Mouse (Mus musculus): ENCODE data around the gene Jakmip3. TPM values are rescaled to one million over a fixed set of nuclear protein-coding genes. Genes with fewer than 3 reads are reported as not detected.

Gene Jakmip3
- total RNA-seq, 1 experiment: 0.09 TPM

DNA sequence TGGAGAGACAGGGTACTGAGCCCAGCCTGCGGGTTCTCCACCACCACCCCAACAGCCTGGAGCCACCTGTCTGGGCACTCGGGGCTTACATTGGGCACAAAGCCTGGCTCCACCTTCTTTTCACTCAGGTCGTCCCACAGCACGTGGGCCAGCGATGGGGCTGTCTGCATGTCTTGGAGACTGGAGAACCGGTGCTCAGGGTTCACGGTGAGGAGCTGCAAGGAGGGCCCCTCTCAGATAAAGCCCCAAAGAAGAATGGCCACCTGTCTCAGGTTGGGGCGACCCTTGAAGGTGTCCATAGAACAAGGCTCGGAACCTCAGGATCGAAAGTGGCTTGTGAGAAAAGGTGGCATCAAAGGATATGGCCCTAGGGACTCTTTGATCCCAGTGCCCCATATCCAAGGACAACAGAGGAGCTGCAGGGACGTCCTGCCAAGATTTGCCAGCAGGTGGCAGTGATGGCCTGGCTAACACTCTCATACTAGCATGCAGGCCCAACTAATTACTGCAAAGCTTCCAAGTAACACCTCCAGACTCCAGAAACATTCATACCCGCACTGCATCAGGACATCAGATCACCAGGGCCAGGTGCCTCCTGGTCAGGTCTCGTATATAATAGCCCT, 178.7 kb downstream of the Jakmip3 start:
- no peaks in the 10 kb centered on the region for H3K4me1 ChIP-seq (ENCODE audit: control insufficient read depth in 2 of 2, insufficient read depth in 2 of 2, low read length in 2 of 2, poor library complexity in 1 of 2)
- no peak for TF ChIP-seq ZNF384 (IDR thresholded peaks at IDR 0.05; ENCODE audit: low read depth, low read length)
- peak; percentile 89; the same call in 1 of the 2 replicates for TF ChIP-seq ZC3H11A (IDR thresholded peaks at IDR 0.05; ENCODE audit: borderline replicate concordance, low read depth, low read length)
- TF ChIP-seq MAFK (IDR thresholded peaks at IDR 0.05; ENCODE audit: insufficient read depth, low read depth, low read length): no peak
- no peak for TF ChIP-seq CHD2 (IDR thresholded peaks at IDR 0.05; ENCODE audit: low read depth, low read length)
- no peak for TF ChIP-seq HCFC1 (IDR thresholded peaks at IDR 0.05; ENCODE audit: borderline replicate concordance, insufficient read depth, low read length)
- no peaks in the 10 kb centered on the region for H3K9me3 ChIP-seq (ENCODE audit: control insufficient read depth, insufficient read depth, low read depth, low read length)
- peak; percentile 54 for DNase-seq (ENCODE audit: low read depth, low spot score)
- H3K9ac ChIP-seq (ENCODE audit: insufficient read depth, low read depth, low read length, poor library complexity, severe bottlenecking): no peak overlapping the region
- no peak overlapping the region for H3K27ac ChIP-seq (ENCODE audit: insufficient read depth, low read depth, low read length, poor library complexity, severe bottlenecking)
- H3K36me3 ChIP-seq (ENCODE audit: control insufficient read depth, insufficient read depth, low read length, poor library complexity, severe bottlenecking): no peaks in the 10 kb centered on the region
- H3K4me3 ChIP-seq (ENCODE audit: insufficient read depth in 1 of 2, low read depth in 1 of 2, low read length in 2 of 2, poor library complexity in 1 of 2, severe bottlenecking in 1 of 2): no peak overlapping the region
- in situ Hi-C loops (cut with MboI; ENCODE audit: low sequenced_read_pairs in 2 of 2, unreplicated experiment in 2 of 2): loop anchor here in 1 of 2 experiments (10.0 kb wide), 1 partner anchor 76 kb away; no protein-coding TSS in a partner anchor

GRCm38 (mm10) chr7:139119775-139120153, 179.2 kb downstream of the Jakmip3 start:
- Histone ChIP-seq H3K9me3 (ENCODE audit: control insufficient read depth, insufficient read depth, low read depth, low read length) (no peaks in the 10 kb centered on the region), H3K36me3 (ENCODE audit: control insufficient read depth, insufficient read depth, low read length, poor library complexity, severe bottlenecking) (no peaks in the 10 kb centered on the region), H3K27ac (ENCODE audit: insufficient read depth, low read depth, low read length, poor library complexity, severe bottlenecking) (no peak overlapping the region), H3K9ac (ENCODE audit: insufficient read depth, low read depth, low read length, poor library complexity, severe bottlenecking) (no peak overlapping the region), H3K4me3 (ENCODE audit: insufficient read depth in 1 of 2, low read depth in 1 of 2, low read length in 2 of 2, poor library complexity in 1 of 2, severe bottlenecking in 1 of 2) (no peak overlapping the region), H3K4me1 (ENCODE audit: control insufficient read depth in 2 of 2, insufficient read depth in 2 of 2, low read length in 2 of 2, poor library complexity in 1 of 2) (no peaks in the 10 kb centered on the region)
- TF ChIP-seq ZNF384 (IDR thresholded peaks at IDR 0.05; ENCODE audit: low read depth, low read length) (no peak), ZC3H11A (IDR thresholded peaks at IDR 0.05; ENCODE audit: borderline replicate concordance, low read depth, low read length) (no peak), HCFC1 (IDR thresholded peaks at IDR 0.05; ENCODE audit: borderline replicate concordance, insufficient read depth, low read length) (no peak), MAFK (IDR thresholded peaks at IDR 0.05; ENCODE audit: insufficient read depth, low read depth, low read length) (no peak), CHD2 (IDR thresholded peaks at IDR 0.05; ENCODE audit: low read depth, low read length) (no peak)
- DNase-seq (ENCODE audit: low read depth, low spot score): no peak
- in situ Hi-C loops (cut with MboI; ENCODE audit: low sequenced_read_pairs in 2 of 2, unreplicated experiment in 2 of 2): loop anchor here in 1 of 2 experiments (10.0 kb wide), 1 partner anchor 75 kb away; no protein-coding TSS in a partner anchor

GRCm38 (mm10) chr7:139125881-139126280, 185.4 kb downstream of the Jakmip3 start:
- H3K4me1 ChIP-seq (ENCODE audit: control insufficient read depth in 2 of 2, insufficient read depth in 2 of 2, low read length in 2 of 2, poor library complexity in 1 of 2): no peaks in the 10 kb centered on the region
- in situ Hi-C loops (cut with MboI; ENCODE audit: low sequenced_read_pairs in 2 of 2, unreplicated experiment in 2 of 2): no loop called here

GRCm38 (mm10) chr7:139126549-139126948, 186.0 kb downstream of the Jakmip3 start:
- in situ Hi-C loops (cut with MboI; ENCODE audit: low sequenced_read_pairs in 2 of 2, unreplicated experiment in 2 of 2): no loop called here
- H3K27ac ChIP-seq (ENCODE audit: insufficient read depth, low read depth, low read length, poor library complexity, severe bottlenecking): no peak overlapping the region
- H3K9ac ChIP-seq (ENCODE audit: insufficient read depth, low read depth, low read length, poor library complexity, severe bottlenecking): no peak overlapping the region
- no peaks in the 10 kb centered on the region for H3K36me3 ChIP-seq (ENCODE audit: control insufficient read depth, insufficient read depth, low read length, poor library complexity, severe bottlenecking)
- H3K4me3 ChIP-seq (ENCODE audit: insufficient read depth in 1 of 2, low read depth in 1 of 2, low read length in 2 of 2, poor library complexity in 1 of 2, severe bottlenecking in 1 of 2): no peak overlapping the region
- no peaks in the 10 kb centered on the region for H3K9me3 ChIP-seq (ENCODE audit: control insufficient read depth, insufficient read depth, low read depth, low read length)
- H3K4me1 ChIP-seq (ENCODE audit: control insufficient read depth in 2 of 2, insufficient read depth in 2 of 2, low read length in 2 of 2, poor library complexity in 1 of 2): no peaks in the 10 kb centered on the region
- TF ChIP-seq ZNF384 (IDR thresholded peaks at IDR 0.05; ENCODE audit: low read depth, low read length) (no peak), CHD2 (IDR thresholded peaks at IDR 0.05; ENCODE audit: low read depth, low read length) (no peak), ZC3H11A (IDR thresholded peaks at IDR 0.05; ENCODE audit: borderline replicate concordance, low read depth, low read length) (no peak), MAFK (IDR thresholded peaks at IDR 0.05; ENCODE audit: insufficient read depth, low read depth, low read length) (no peak)
- DNase-seq (ENCODE audit: low read depth, low spot score): no peak

More at GRCm38 (mm10) chr7:139125881-139126280, 185.4 kb downstream of the Jakmip3 start:
- no peak overlapping the region for H3K27ac ChIP-seq (ENCODE audit: insufficient read depth, low read depth, low read length, poor library complexity, severe bottlenecking)
- no peak for DNase-seq (ENCODE audit: low read depth, low spot score)
- no peaks in the 10 kb centered on the region for H3K36me3 ChIP-seq (ENCODE audit: control insufficient read depth, insufficient read depth, low read length, poor library complexity, severe bottlenecking)
- TF ChIP-seq CHD2 (IDR thresholded peaks at IDR 0.05; ENCODE audit: low read depth, low read length) (no peak), ZC3H11A (IDR thresholded peaks at IDR 0.05; ENCODE audit: borderline replicate concordance, low read depth, low read length) (no peak), HCFC1 (IDR thresholded peaks at IDR 0.05; ENCODE audit: borderline replicate concordance, insufficient read depth, low read length) (no peak), MAFK (IDR thresholded peaks at IDR 0.05; ENCODE audit: insufficient read depth, low read depth, low read length) (no peak), ZNF384 (IDR thresholded peaks at IDR 0.05; ENCODE audit: low read depth, low read length) (no peak)
- no peaks in the 10 kb centered on the region for H3K9me3 ChIP-seq (ENCODE audit: control insufficient read depth, insufficient read depth, low read depth, low read length)
- no peak overlapping the region for H3K4me3 ChIP-seq (ENCODE audit: insufficient read depth in 1 of 2, low read depth in 1 of 2, low read length in 2 of 2, poor library complexity in 1 of 2, severe bottlenecking in 1 of 2)
- no peak overlapping the region for H3K9ac ChIP-seq (ENCODE audit: insufficient read depth, low read depth, low read length, poor library complexity, severe bottlenecking)
